Mouse (Mus musculus) neural tube, embryonic 10.5 days (tissue): ENCODE data around the gene Ushbp1.
"Not testable (repeated sequence)": the region's sequence is repeated elsewhere in the genome, so short reads cannot be mapped to it uniquely, and the experiment has no call there.

Experiments used
- DNase-seq: peaks from one replicate; pipeline ENCODE4 v3.0.0-alpha.2; 2017; ENCODE audit warnings: low spot score; ENCODE audit errors: extremely low spot score

Ushbp1 gene

DNA sequence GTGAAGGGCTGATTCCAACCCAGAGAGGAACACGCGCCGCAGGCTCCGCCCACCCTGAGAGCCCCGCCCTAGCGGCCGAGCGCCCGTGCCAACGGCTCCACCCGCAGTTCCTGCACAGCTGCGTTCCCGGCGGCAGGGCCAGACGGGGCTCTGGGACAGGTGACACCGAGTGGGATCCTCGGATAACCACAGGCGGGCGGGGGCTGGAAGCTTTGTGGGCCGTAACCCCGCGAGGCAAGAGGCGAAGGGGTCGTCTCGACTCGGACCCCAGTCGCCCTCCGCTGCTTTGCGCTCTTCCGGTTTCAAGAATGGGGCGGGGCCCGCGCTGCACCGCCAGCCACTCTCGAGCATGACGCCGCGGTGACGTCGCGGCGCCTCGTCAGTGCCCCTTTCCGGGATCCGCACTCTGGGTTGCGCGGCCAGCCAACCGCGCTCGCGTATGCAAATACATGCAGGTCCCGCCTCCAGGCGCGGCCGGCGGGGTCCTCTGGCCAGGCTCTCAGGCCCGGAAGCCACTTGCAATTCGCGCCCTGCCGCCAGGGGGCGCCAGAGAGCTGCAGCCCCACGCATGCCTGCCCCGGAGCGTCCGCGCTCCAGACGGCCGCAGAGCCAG is 24.3 kb downstream of the Ushbp1 start, which contains the start of gene Ocel1:
Gene Ocel1 (plus strand): TSS at position 63 of the 613 bp plus-strand sequence.
- DNase-seq: peak; percentile 96

DNA sequence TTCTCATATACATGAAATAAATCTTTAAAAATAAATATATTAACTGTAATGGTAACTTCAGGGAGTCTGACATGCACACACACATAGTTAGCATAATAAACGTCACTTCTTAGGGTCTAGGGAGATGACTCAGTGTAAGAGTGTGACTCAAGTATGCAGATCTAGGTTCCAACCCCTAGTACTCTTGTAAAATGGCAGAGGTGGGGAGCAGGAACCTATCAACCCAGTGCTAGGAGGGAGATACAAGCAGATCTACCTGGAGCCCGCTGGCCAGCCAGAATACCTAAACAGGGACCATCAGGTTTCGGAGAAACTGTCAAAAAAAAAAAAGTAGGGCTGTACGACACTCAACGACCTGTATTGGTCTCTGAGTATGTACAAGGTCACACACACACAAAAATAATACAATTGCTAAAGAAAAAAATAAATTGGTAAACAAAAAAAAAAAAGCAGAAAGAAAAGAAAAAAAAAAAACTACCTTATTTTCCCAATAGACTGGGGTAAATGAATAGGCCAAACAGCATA is 24.8 kb downstream of the Ushbp1 start:
- no peak for DNase-seq

DNA sequence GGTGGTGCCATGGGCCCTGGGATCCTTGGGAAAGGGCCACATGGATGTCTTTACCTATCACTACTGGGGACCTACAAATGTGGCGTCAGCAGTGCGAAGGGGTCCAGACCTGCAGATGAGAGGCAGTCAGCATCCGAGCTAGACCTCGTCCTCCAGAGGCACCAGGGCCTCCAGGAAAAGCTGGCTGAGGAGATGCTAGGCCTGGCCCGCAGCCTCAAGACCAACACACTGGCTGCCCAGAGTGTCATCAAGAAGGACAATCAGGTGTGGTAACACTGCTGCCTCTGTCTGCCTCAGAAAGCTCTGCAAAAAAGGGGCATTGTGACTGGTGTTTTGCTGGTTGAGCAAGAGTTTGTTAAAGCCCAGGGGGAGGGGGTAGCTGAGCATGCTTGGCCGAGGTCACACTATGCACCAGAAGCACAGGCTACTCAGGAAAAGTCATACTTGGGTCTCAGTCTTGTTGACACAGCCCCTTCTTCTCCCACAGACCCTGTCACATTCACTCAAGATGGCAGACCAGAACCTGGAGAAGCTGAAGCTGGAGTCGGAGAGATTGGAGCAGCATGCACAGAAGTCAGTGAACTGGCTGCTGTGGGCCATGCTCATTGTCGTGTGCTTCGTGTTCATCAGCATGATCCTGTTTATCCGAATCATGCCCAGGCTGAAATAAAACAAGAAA is 26.4 kb downstream of the Ushbp1 start:
- no peak for DNase-seq

GRCm38 (mm10) chr8:71368366-71368765 is 27.2 kb downstream of the Ushbp1 start:
- DNase-seq: no peak

GRCm38 (mm10) chr8:71367529-71368176 is 27.9 kb downstream of the Ushbp1 start:
- no peak for DNase-seq

DNA sequence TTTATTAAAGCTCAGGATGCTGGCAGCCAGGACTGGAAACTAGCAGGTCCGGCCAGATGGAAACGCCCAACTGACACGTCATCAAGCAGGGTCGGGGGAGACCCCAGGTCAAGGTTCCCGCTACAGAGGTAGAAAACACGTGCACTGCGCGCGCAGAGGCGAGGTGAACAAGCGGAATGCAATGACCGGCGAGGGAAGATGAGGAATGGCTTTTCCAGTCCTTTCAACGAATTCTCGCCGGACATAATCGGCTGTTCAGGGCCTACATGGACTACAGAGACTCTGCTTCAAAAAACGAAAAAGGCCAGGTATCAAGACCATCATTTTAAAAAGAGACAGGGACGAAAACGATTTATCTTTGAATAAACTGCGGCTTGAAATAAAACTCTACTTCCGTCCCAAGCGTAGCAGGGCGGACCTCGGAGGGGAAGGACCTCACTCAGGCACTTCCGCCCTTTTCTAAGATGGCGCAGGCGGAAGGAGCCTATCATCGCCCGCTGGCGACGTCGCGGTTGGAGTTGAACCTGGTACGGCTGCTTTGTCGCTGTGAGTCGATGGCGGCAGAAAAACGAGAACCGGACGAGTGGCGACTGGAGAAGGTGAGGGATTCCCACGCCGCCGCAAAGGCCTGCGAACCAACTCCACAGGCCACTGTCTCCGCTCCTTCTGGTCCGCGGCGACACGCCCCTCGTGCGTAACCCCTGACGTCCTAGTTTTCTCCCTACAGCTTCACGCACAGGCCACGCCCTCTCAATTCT is 28.7 kb downstream of the Ushbp1 start, which contains the start of gene Use1:
Gene Use1 (plus strand): TSS at position 78 of the 758 bp plus-strand sequence.
- peak; percentile 89 for DNase-seq

DNA sequence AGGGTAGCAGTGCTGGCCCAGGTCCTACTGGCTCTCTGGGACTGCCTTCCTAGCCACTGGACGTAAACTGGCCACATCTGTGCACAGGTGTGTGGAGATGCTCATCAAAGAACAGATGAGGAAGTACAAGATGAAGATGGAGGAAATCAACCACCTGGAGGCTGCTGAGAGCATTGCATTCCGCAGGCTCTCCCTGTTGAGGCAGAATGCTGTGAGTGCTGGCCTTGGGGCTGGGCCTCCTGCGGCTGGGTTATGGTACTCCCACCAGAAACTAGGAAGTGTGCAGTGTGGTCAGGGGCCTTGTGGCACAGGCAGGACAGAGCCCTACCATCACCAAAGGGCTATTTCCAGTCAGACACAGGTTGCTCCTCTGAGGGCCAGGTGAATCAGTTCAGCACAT is 37.6 kb downstream of the Ushbp1 start:
- no peak for DNase-seq

GRCm38 (mm10) chr8:71351520-71351919 is 44.1 kb downstream of the Ushbp1 start:
- no peak for DNase-seq

- no peak for DNase-seq
Observed at GRCm38 (mm10) chr8:71351117-71351516, 44.5 kb downstream of the Ushbp1 start.

DNA sequence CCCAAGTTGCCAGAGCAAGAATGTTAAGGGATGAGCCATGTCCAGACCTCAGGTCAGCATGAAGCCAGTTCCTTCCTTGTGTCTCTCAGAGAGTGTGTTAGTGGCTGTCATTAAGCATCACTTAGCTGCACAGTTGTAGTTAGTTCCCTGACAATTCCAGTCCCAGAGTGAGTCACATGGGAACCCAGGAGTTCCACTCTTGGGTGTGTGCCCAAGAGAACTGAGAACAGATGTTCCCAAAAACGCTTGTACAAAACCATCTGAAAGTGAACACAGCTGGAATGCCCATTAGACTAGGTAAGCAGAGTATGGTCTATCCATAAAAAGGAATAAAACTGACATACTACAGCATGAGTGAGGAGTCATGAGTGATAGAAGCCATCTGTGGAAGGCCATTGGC is 49.0 kb downstream of the Ushbp1 start:
- DNase-seq: no peak

GRCm38 (mm10) chr8:71340625-71341024 is 55.0 kb downstream of the Ushbp1 start:
- peak; percentile 29 for DNase-seq

GRCm38 (mm10) chr8:71337834-71338233 is 57.8 kb downstream of the Ushbp1 start:
- not testable (repeated sequence) for DNase-seq
